Mouse (Mus musculus): Measurements from ENCODE around the gene Eif3i. TPM values are rescaled to one million over a fixed set of nuclear protein-coding genes. Genes with fewer than 3 reads are reported as not detected.
A peak's percentile ranks its signal among the peaks of the same experiment; 100 is the strongest.

Gene Eif3i
- polyA plus RNA-seq, 1 experiment from 2014 or later: 288 TPM

DNA sequence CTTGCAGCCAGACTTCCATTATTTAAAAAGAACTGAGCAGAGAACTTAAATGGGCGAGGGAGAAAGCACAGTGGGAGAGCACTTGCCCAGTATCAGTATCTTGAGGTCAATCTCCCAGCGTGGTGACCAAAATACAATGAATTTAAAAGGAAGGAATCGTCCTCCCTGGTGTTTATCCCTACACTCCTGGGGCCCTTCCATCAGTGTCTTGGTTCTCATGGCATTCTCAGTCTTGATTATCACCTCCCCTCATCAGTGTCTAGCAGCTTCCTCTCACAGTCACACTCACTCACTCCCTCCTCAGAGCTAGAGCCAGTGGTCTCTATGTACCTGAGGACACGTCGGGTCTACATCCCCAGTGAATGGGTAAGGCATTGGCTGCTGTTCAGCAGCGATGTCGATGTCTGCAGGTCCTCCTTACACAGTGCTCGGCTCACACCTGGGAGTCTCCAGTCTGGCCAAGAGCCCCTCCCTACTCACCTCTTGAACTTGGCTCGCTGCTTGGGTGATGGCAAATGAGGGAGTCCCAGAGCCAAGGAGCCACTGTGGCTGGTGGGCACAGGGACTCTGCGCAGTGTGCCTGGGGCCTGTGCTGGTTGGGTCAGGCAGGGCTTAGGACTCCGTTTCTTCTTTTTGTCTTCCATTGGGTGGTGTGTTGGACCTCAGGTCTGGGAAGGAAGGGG, 21.8 kb upstream of the Eif3i start:
- peak overlapping the region; percentile 89 for H3K4me2 ChIP-seq (ENCODE audit: low read depth, low read length)
- peaks cover 23% of the 10 kb centered on the region for H3K36me3 ChIP-seq (ENCODE audit: control insufficient read depth, insufficient read depth, low read length)
- peaks cover 23% of the 10 kb centered on the region for H3K4me1 ChIP-seq (ENCODE audit: control insufficient read depth, insufficient read depth, low read length)
- peak overlapping the region; percentile 72; the same call in 1 of the 2 replicates for H3K9ac ChIP-seq (ENCODE audit: low read depth, low read length)
- 76% methylated on average over 11 of the region's 11 CpGs for WGBS
- DNase-seq (ENCODE audit: low spot score) (no peak), ATAC-seq (ENCODE audit: low read depth) (no peak)
- no peaks in the 10 kb centered on the region for H3K27me3 ChIP-seq (replicated peaks; ENCODE audit: control insufficient read depth, insufficient read depth, low read length)
- H3K27ac ChIP-seq (replicated peaks; ENCODE audit: low read depth, low read length): no peak overlapping the region
- H3K4me3 ChIP-seq (ENCODE audit: low read depth, low read length): 0 out of 2 replicates have a peak overlapping the region, but pooled peaks have one; percentile 59
- H3K9me3 ChIP-seq (ENCODE audit: control insufficient read depth, low read length): no peaks in the 10 kb centered on the region

DNA sequence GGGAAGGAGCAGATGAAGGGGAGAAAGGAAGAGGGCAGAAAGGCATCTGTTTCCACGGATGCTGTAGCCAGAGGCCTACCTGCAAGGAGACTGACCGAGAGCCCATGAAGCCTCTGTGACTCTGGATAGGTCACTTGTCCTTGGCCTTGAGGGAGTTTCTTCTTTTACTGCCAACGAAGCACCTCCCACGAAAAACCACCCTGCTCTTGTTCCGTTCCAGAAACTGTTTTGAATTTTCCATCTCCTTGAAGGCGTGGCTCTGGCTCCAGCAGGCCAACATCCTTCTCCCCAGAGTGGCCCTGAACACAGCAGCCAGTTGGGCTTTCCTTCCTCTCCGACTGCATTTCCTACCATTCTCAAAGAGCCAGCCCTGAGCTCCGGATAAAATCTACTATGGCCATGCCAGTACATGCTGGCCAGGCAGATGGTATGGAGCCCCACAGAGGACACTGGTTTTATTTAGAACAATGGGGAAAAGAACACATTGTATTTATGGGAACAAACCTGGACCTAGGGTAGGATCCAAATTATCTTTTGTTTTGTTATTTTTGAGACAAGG, 20.9 kb upstream of the Eif3i start:
- H3K9ac ChIP-seq (ENCODE audit: low read depth, low read length): peak overlapping the region; percentile 39; the same call in 1 of the 2 replicates
- peaks cover 23% of the 10 kb centered on the region for H3K4me1 ChIP-seq (ENCODE audit: control insufficient read depth, insufficient read depth, low read length)
- H3K36me3 ChIP-seq (ENCODE audit: control insufficient read depth, insufficient read depth, low read length): peaks cover 23% of the 10 kb centered on the region
- no peak overlapping the region for H3K4me3 ChIP-seq (ENCODE audit: low read depth, low read length)
- no peak overlapping the region for H3K4me2 ChIP-seq (ENCODE audit: low read depth, low read length)
- H3K27me3 ChIP-seq (replicated peaks; ENCODE audit: control insufficient read depth, insufficient read depth, low read length): no peaks in the 10 kb centered on the region
- ATAC-seq (ENCODE audit: low read depth): no peak
- H3K9me3 ChIP-seq (ENCODE audit: control insufficient read depth, low read length): no peaks in the 10 kb centered on the region
- H3K27ac ChIP-seq (replicated peaks; ENCODE audit: low read depth, low read length): no peak overlapping the region
- 75% methylated on average over 8 of the region's 8 CpGs for WGBS
- DNase-seq (ENCODE audit: low spot score): no peak

DNA sequence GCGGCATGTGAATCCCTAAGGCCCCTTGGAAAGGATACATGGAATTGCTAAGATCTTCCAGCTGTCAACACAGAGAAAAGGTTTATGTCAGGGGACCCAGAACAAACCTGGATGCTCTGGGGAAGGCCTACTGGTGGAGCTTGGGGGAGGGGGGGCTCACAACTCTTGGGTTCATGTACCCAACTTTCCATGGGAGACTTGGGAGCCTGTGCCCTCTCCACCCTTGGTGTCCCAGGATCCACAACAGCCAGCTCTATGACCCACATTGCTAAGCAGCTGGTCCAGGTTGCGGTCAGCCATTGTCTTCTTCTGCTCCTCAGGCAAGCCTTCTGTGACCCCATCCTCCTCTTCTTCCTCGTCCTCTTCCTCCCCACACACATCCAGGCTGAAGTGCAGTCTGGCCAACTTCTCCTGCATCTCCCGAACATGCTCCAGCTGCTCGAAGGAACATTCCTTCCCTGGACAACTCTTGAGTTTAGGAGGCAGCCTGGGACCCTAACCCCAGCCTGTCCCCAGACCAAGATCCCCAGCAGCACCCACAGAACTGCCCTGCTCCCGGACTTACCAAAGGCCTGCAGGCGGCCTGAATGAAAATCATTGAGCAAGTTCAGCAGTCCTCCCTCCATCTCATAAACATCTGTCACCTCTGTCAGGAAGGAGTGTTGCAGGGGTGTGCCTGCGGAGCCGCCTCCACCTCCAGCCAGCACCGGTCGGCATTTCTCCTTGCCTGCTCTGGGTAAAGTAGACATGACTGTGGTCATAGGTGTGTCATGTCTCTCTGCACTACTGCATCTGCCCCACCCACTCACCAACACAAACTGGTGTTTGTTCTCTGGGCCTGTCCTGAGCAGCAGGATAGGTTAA, 20.2 kb upstream of the Eif3i start:
- WGBS: 85% methylated on average over 11 of the region's 11 CpGs
- DNase-seq (ENCODE audit: low spot score) (no peak), ATAC-seq (ENCODE audit: low read depth) (no peak)
- Histone ChIP-seq H3K36me3 (ENCODE audit: control insufficient read depth, insufficient read depth, low read length) (peaks cover 23% of the 10 kb centered on the region), H3K9ac (ENCODE audit: low read depth, low read length) (peak overlapping the region; percentile 39; the same call in 1 of the 2 replicates), H3K4me2 (ENCODE audit: low read depth, low read length) (no peak overlapping the region), H3K4me1 (ENCODE audit: control insufficient read depth, insufficient read depth, low read length) (peaks cover 23% of the 10 kb centered on the region), H3K27ac (replicated peaks; ENCODE audit: low read depth, low read length) (no peak overlapping the region), H3K27me3 (replicated peaks; ENCODE audit: control insufficient read depth, insufficient read depth, low read length) (no peaks in the 10 kb centered on the region), H3K9me3 (ENCODE audit: control insufficient read depth, low read length) (no peaks in the 10 kb centered on the region), H3K4me3 (ENCODE audit: low read depth, low read length) (no peak overlapping the region)

DNA sequence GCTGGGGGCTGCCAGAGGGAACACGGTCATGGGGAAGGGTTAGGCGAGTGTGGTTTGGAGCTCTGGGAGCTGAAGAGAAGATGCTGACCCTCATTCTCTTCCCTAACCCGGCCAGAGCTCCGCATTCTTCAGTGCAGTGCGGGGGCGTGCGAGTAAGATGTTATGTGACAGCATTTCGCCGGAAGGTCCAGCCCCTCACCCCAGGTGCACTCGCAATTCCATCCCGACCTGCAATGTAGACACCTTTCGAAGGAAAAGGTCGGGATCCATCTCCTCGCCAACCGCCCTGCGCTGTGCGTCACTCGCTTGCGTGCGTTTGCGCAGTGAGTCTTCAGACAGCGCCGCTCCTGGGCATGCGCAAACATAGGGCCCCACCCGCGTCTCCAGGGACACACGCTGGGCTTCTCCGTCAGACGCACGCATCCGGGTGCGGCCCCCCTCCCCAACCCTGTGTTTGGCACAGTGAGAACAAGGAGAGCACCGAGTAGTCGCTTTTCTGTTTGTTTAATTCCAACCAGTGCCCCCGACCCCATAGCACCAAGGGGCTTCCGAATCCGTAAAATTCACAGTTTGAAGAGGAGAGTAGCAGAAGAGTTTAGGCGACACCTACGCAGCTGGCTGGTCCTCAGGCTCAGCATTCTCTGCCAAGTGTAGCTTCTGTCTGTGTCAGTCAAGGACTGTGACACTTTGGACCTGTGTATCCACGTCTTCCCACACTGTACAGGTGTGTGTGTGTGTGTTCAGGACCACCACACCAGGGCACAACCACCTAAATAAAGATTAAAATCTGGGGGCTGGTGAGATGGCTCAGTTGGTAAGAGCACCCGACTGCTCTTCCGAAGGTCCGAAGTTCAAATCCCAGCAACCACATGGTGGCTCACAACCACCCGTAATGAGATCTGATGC, 18.6 kb upstream of the Eif3i start, which contains the start of gene Iqcc:
Gene Iqcc, minus strand, starts transcription at position 314 of the 906 bp plus-strand sequence.
- peak within 1 kb of the TSS; percentile 92 for H3K27ac ChIP-seq (replicated peaks; ENCODE audit: low read depth, low read length)
- 4% methylated on average over 39 of the region's 44 CpGs for WGBS
- H3K36me3 ChIP-seq (ENCODE audit: control insufficient read depth, insufficient read depth, low read length): peaks cover 23% of the 10 kb centered on the region
- peaks cover 11% of the 10 kb centered on the region; the same call in 1 of the 2 replicates for H3K4me1 ChIP-seq (ENCODE audit: control insufficient read depth, insufficient read depth, low read length)
- peak within 1 kb of the TSS; percentile 87 for H3K9ac ChIP-seq (ENCODE audit: low read depth, low read length)
- peak; percentile 94 for ATAC-seq (ENCODE audit: low read depth)
- no peaks in the 10 kb centered on the region for H3K27me3 ChIP-seq (replicated peaks; ENCODE audit: control insufficient read depth, insufficient read depth, low read length)
- DNase-seq (ENCODE audit: low spot score): peak; percentile 98
- no peaks in the 10 kb centered on the region for H3K9me3 ChIP-seq (ENCODE audit: control insufficient read depth, low read length)
- peak within 1 kb of the TSS; percentile 61 for H3K4me2 ChIP-seq (ENCODE audit: low read depth, low read length)
- peak within 1 kb of the TSS; percentile 74 for H3K4me3 ChIP-seq (ENCODE audit: low read depth, low read length)

DNA sequence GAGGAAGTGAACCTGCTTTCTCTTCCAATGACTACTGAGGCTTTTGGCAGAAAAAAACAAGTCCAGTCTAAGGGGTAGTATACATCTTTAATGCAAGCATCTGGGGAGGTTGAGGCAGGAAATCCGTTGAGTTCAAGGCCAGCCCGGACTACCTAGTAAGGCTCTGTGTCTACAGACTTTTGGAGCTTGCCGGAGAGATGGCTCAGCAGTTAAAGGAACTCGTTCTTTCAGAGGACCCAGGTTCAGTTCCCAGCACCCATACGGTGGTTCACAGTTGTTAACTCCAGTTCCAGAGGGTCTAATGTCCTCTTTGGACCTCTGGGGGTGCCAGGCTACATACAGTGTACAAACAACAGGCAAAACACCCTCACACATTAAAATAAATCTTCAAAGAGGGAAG, 17.6 kb upstream of the Eif3i start:
- Histone ChIP-seq H3K4me1 (ENCODE audit: control insufficient read depth, insufficient read depth, low read length) (peaks cover 11% of the 10 kb centered on the region; the same call in 1 of the 2 replicates), H3K4me2 (ENCODE audit: low read depth, low read length) (peak overlapping the region; percentile 61), H3K27me3 (replicated peaks; ENCODE audit: control insufficient read depth, insufficient read depth, low read length) (no peaks in the 10 kb centered on the region), H3K27ac (replicated peaks; ENCODE audit: low read depth, low read length) (peak overlapping the region; percentile 92; the same call in 1 of the 2 replicates), H3K4me3 (ENCODE audit: low read depth, low read length) (peak overlapping the region; percentile 74), H3K9ac (ENCODE audit: low read depth, low read length) (peak overlapping the region; percentile 87), H3K9me3 (ENCODE audit: control insufficient read depth, low read length) (no peaks in the 10 kb centered on the region), H3K36me3 (ENCODE audit: control insufficient read depth, insufficient read depth, low read length) (peaks cover 26% of the 10 kb centered on the region)
- DNase-seq (ENCODE audit: low spot score): no peak
- 97% methylated on average over 5 of the region's 5 CpGs for whole genome bisulfite sequencing
- ATAC-seq (ENCODE audit: low read depth): no peak

DNA sequence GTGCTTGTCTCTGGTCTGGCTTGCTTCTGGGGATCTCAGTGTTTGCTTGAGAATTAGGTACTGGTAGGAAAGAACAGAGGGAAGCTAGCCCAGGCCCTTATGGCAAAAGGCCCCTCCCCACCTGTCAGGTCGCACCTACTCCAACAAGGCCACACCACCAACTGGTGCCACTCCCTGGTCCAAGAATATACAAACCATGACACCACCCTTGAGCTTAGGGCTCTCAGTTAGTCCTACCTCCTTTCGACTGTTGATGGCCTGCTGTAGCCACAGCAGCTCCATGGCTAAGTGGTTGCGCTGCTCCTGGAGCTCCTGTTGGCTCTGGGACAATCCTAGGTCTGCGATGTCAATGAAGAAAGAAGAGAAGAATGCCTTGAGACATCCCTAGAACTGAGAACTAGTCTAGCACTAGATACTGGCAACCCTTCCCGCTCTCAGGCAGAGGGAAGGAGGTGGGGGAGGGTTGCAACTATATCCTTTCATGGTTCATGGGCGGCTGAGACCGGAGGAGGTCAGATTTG, 16.7 kb upstream of the Eif3i start:
- DNase-seq (ENCODE audit: low spot score) (no peak), ATAC-seq (ENCODE audit: low read depth) (no peak)
- H3K27ac ChIP-seq (replicated peaks; ENCODE audit: low read depth, low read length): no peak overlapping the region
- H3K4me3 ChIP-seq (ENCODE audit: low read depth, low read length): no peak overlapping the region
- H3K27me3 ChIP-seq (replicated peaks; ENCODE audit: control insufficient read depth, insufficient read depth, low read length): no peaks in the 10 kb centered on the region
- H3K9ac ChIP-seq (ENCODE audit: low read depth, low read length): no peak overlapping the region
- 90% methylated on average over 7 of the region's 7 CpGs for WGBS
- H3K4me1 ChIP-seq (ENCODE audit: control insufficient read depth, insufficient read depth, low read length): peaks cover 5% of the 10 kb centered on the region; the same call in 1 of the 2 replicates
- H3K36me3 ChIP-seq (ENCODE audit: control insufficient read depth, insufficient read depth, low read length): peaks cover 23% of the 10 kb centered on the region
- no peak overlapping the region for H3K4me2 ChIP-seq (ENCODE audit: low read depth, low read length)
- H3K9me3 ChIP-seq (ENCODE audit: control insufficient read depth, low read length): no peaks in the 10 kb centered on the region

DNA sequence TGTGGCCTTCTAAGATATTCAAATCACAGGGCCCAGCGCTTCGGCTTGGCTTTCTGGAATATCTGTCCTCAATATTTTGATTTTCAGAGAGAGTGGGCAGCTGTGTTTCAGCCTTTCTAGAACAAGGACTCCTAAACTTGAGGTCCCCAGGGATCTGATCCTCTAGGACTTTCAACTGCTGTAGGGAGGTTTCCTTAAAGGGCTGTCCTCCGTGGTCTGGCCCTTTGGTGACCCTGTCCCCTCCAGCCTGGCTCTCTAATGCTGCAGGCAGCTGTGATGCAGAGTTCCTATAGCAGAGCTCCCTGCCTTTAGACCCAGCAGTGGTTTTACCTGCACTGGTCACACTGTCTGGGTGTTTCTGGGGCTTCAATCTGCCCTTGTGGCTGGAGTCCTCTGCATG, 16.2 kb upstream of the Eif3i start:
- Histone ChIP-seq H3K27me3 (replicated peaks; ENCODE audit: control insufficient read depth, insufficient read depth, low read length) (no peaks in the 10 kb centered on the region), H3K9me3 (ENCODE audit: control insufficient read depth, low read length) (no peaks in the 10 kb centered on the region), H3K27ac (replicated peaks; ENCODE audit: low read depth, low read length) (no peak overlapping the region), H3K4me2 (ENCODE audit: low read depth, low read length) (no peak overlapping the region), H3K36me3 (ENCODE audit: control insufficient read depth, insufficient read depth, low read length) (peaks cover 23% of the 10 kb centered on the region), H3K9ac (ENCODE audit: low read depth, low read length) (no peak overlapping the region), H3K4me3 (ENCODE audit: low read depth, low read length) (no peak overlapping the region), H3K4me1 (ENCODE audit: control insufficient read depth, insufficient read depth, low read length) (peaks cover 5% of the 10 kb centered on the region; the same call in 1 of the 2 replicates)
- ATAC-seq (ENCODE audit: low read depth): no peak
- 87% methylated on average over 3 of the region's 3 CpGs for WGBS
- no peak for DNase-seq (ENCODE audit: low spot score)

All from embryonic facial prominence, embryonic 14.5 days (tissue).